Mouse (Mus musculus) lung, embryonic 14.5 days (tissue): ENCODE data around the gene Cd81. TPM values are rescaled to one million over a fixed set of nuclear protein-coding genes. Genes with fewer than 3 reads are reported as not detected.

Experiments used
- ATAC-seq: fragments of 200-750 bp; cut with Nextera tagmentation; 2 replicates; pipeline ENCODE4 v1.8.0; 2017; ENCODE audit warnings: mild to moderate bottlenecking, moderate TSS enrichment, moderate library complexity; ENCODE audit not compliant: insufficient read depth
- DNase-seq: peaks from one replicate; pipeline ENCODE4 v3.0.0-alpha.2; 2015
- H3K27ac ChIP-seq: fragments of 300-500 bp; sonication (generic); 2 replicates; pipeline ENCODE4 v1.5.1; 2014; ENCODE audit warnings: low read depth, mild to moderate bottlenecking, moderate library complexity
- H3K27me3 ChIP-seq: fragments of 300-500 bp; sonication (generic); 2 replicates; pipeline ENCODE4 v1.6.1; 2014; ENCODE audit warnings: low read length, control low read depth; ENCODE audit not compliant: insufficient read depth
- H3K36me3 ChIP-seq: fragments of 300-500 bp; sonication (generic); 2 replicates; pipeline ENCODE4 v1.6.1; 2014; ENCODE audit warnings: control low read depth; ENCODE audit not compliant: insufficient read depth
- H3K4me1 ChIP-seq: fragments of 300-500 bp; sonication (generic); 2 replicates; pipeline ENCODE4 v1.6.1; 2014; ENCODE audit warnings: antibody characterized with exemption, control low read depth; ENCODE audit not compliant: insufficient read depth
- H3K4me2 ChIP-seq: fragments of 300-500 bp; sonication (generic); 2 replicates; pipeline ENCODE4 v1.6.1; 2014; ENCODE audit warnings: mild to moderate bottlenecking
- H3K4me3 ChIP-seq: fragments of 300-500 bp; sonication (generic); 2 replicates; pipeline ENCODE4 v1.5.1; 2014; ENCODE audit warnings: low read depth, low read length
- H3K9ac ChIP-seq: fragments of 300-500 bp; sonication (generic); 2 replicates; pipeline ENCODE4 v1.6.1; 2014
- H3K9me3 ChIP-seq: fragments of 300-500 bp; sonication (generic); 2 replicates; pipeline ENCODE4 v1.6.1; 2016; ENCODE audit warnings: low read depth, low read length, control low read depth
- CTCF ChIP-seq: IDR thresholded peaks from 2 replicates; pipeline ENCODE4 v1.5.1; 2016; ENCODE audit warnings: antibody characterized with exemption, low read depth
- WGBS: fragments of 180-500 bp; shearing (Covaris S2); extraction: QIAGEN DNeasy Blood & Tissue Kit; methylation state at CpG from one replicate; pipeline ENCODE4 v1.1.7; 2014; 5-methylcytosine and 5-hydroxymethylcytosine counted together
- polyA plus RNA-seq: library from polyadenylated mRNA; unstranded; fragments of >200 nt; fragmentation: Nextera tagmentation; extraction: Ambion mirVana; gene quantifications from 2 replicates; pipeline ENCODE4 v1.2.1, GENCODE M21; 2014

Gene Cd81
- polyA plus RNA-seq, 1 experiment from 2014 or later, result 667 TPM

DNA sequence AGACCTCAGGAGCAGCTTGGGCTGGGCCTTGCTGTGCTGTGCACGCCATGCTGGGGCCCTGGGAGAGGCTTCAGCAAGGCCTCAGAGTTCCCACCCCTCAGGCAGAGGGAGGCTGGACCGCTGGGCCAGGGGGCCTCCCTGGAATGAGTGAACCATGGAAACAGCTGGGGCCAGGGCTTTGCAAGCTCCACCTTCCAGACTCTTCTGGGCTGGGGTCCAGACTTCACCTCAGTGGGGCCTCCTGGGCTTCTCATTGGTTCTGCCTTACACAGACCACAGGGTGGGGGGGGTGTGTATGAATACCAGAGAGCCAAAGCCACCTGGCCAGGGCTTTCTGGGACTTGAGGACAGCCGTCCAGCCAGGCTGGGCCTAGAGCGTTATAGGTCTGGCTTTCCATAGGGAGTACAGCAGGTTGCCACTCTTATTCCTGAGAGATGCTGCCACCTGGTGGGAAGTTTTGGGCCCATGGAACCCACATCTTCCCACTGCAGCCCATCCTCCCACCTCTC is 34.6 kb downstream of the Cd81 start:
- H3K36me3 ChIP-seq, result no peaks in the 10 kb centered on the region
- ATAC-seq, result peak; percentile 90
- H3K4me2 ChIP-seq, result peak overlapping the region; percentile 40
- H3K27ac ChIP-seq, result peak overlapping the region; percentile 69
- 30% methylated on average over 4 of the region's 4 CpGs for WGBS
- no peak overlapping the region for H3K9ac ChIP-seq
- no peaks in the 10 kb centered on the region for H3K27me3 ChIP-seq
- H3K9me3 ChIP-seq, result no peaks in the 10 kb centered on the region
- peak overlapping the region; percentile 10; the same call in 1 of the 2 replicates for H3K4me3 ChIP-seq
- H3K4me1 ChIP-seq, result no peaks in the 10 kb centered on the region
- peak; percentile 77 for TF ChIP-seq CTCF
- peak; percentile 83 for DNase-seq

DNA sequence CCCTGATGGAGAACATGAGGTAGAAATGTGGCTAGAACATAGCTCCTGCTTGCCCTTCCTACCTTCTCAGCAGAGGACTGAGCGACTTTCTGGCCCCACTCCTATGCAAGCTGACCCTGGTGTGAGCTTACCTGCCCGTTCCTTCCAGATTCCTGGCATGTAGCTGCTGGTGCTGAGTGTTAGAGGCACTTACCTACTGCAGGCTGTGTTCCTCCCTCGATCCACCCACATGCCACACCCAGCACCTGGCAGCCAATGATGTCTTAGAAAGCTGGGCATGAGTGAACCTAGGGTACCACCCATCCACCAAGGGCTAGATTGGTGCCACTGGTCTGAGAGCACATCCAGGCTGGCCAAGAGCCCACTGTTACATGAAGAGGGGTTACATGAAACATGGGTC is 41.3 kb downstream of the Cd81 start:
- TF ChIP-seq CTCF, result no peak
- WGBS, result 60% methylated on average over 3 of the region's 3 CpGs
- Histone ChIP-seq H3K9ac (no peak overlapping the region), H3K27me3 (no peaks in the 10 kb centered on the region), H3K36me3 (no peaks in the 10 kb centered on the region), H3K4me3 (no peak overlapping the region), H3K4me1 (no peaks in the 10 kb centered on the region), H3K27ac (no peak overlapping the region), H3K4me2 (no peak overlapping the region), H3K9me3 (no peaks in the 10 kb centered on the region)
- ATAC-seq (no peak), DNase-seq (no peak)

DNA sequence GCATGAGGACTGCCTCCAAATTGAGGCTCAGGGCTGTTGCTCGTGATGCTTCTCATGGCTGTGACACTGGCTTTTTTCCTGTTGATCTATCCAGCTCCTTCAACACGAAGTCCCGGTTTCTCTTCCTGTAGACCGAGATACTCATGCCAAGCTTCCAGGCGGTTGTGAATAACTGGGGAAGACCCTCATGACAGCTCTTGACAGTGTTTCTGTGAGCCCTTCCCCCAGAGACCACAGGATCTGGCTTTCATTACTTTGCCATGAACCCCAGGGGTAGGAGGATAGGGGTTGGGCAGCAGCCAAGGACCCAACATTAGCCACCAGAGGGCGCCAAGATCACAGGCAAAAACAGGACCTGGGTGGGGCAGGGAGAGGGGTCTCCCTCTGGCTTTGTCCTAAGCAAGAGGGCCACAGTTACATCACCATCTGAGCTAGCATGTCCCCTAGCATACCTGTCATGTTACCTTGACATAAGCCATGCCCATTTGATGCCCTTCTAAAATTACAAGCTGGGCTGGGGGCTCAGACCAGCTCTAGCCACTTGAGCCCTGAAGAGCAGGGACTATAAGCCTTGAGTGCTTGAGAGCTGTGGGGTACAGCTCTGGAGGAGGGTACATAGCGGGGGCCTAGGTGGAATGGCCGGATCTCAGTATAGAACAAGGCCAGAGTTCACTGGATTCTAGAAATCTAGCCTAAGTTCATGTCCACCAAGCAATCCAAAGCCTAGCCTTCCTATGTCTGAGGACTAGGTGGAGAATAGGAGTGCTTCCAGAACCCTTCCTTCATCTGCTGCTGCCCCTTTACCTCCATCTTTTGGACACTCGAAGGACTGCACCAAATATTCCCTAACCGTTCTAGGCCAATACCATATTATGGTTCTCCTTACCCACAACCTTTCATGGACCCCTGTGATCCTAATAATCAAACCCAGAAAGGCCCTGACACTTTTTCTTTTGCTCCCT is 42.3 kb downstream of the Cd81 start, which contains the start of gene Trpm5:
Gene Trpm5 (minus strand): TSS at position 51 of the 962 bp plus-strand sequence.
- 36% methylated on average over 10 of the region's 10 CpGs for WGBS
- 0 out of 2 replicates have a peak, but pooled peaks have one; percentile 26 for ATAC-seq

GRCm38 (mm10) chr7:143095554-143095907 is 43.0 kb downstream of the Cd81 start:
- 29% methylated on average over 1 of the region's 1 CpGs for WGBS
- Histone ChIP-seq H3K9me3 (no peaks in the 10 kb centered on the region), H3K4me1 (no peaks in the 10 kb centered on the region), H3K9ac (no peak overlapping the region), H3K27me3 (no peaks in the 10 kb centered on the region), H3K27ac (no peak overlapping the region), H3K4me3 (no peak overlapping the region), H3K4me2 (no peak overlapping the region), H3K36me3 (no peaks in the 10 kb centered on the region)
- DNase-seq, result no peak
- TF ChIP-seq CTCF, result no peak
- ATAC-seq, result no peak

More for the DNA sequence above, 42.3 kb downstream of the Cd81 start, which contains the start of gene Trpm5:
- Histone ChIP-seq H3K9ac (no peak within 1 kb of the TSS), H3K9me3 (no peaks in the 10 kb centered on the region), H3K4me1 (no peaks in the 10 kb centered on the region), H3K36me3 (no peaks in the 10 kb centered on the region), H3K4me2 (no peak within 1 kb of the TSS), H3K27me3 (no peaks in the 10 kb centered on the region), H3K4me3 (no peak within 1 kb of the TSS), H3K27ac (no peak within 1 kb of the TSS)
- peak; percentile 77 for DNase-seq
- TF ChIP-seq CTCF, result peak; percentile 90

DNA sequence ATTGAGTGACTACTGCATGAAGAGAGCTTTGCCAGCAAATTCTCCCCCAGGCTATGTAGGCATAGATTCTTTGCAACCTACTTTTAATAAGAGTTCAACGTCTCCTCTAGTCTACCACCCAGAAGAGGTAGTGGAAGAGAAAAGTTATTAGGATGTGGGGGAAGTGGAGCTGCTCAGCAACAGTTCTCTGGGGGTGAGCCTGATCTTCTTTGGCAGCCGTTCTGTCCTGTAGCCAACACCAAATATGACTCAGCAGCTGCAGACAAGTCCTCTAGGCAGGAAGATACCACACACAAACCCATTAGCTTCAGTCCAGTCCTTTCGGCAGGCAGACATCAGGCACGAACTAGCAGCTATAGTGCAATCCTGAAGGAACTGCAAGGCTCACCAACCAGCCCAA is 48.2 kb downstream of the Cd81 start:
- DNase-seq (peak; percentile 28), ATAC-seq (no peak)
- no peak overlapping the region for H3K4me2 ChIP-seq
- 46% methylated on average over 4 of the region's 4 CpGs for WGBS
- no peak overlapping the region for H3K4me3 ChIP-seq
- H3K9ac ChIP-seq, result no peak overlapping the region
- H3K27me3 ChIP-seq, result peaks cover 5% of the 10 kb centered on the region
- no peaks in the 10 kb centered on the region for H3K9me3 ChIP-seq
- H3K4me1 ChIP-seq, result no peaks in the 10 kb centered on the region; the same call in 1 of the 2 replicates
- no peak for TF ChIP-seq CTCF
- no peak overlapping the region for H3K27ac ChIP-seq
- H3K36me3 ChIP-seq, result no peaks in the 10 kb centered on the region

DNA sequence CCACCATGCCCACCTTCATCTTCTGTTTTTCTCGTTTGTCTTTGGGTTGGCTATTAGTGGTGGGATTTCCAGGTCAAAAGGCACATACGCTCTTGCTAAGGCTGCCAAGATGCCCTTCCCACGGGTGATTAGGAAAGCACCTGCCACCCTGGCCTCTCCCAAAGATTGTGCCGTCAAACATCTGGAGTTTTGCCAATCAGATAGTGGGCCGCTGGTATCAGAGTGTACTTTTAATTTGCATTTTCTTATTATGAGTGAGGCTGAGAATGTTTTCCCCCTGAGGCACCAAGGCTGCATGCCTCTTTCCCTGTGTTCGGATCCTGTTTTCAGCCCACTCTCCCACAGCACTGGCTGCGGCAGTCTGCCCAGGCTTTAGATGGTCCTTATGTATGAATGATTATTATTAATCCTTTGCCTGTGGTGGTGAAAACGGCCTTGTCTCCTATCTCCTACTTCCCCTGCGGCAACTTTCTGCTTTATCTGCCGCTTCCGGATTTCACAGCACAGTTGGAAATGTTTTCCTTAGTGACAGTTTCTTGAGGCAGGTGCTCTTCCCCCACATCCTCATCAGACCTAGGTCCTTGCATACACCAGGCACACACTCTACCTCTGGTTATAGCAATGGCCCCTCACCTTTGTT is 52.8 kb downstream of the Cd81 start:
- TF ChIP-seq CTCF, result no peak
- no peak for DNase-seq
- 53% methylated on average over 11 of the region's 11 CpGs for WGBS
- Histone ChIP-seq H3K9me3 (no peaks in the 10 kb centered on the region), H3K4me1 (peaks cover 6% of the 10 kb centered on the region; the same call in 1 of the 2 replicates), H3K4me2 (no peak overlapping the region), H3K9ac (no peak overlapping the region), H3K36me3 (no peaks in the 10 kb centered on the region), H3K4me3 (no peak overlapping the region), H3K27ac (no peak overlapping the region), H3K27me3 (peaks cover 37% of the 10 kb centered on the region)
- ATAC-seq, result no peak

GRCm38 (mm10) chr7:143106062-143106461 is 53.5 kb downstream of the Cd81 start, which contains the start of gene Kcnq1:
TSS of gene Kcnq1 (plus strand) at chr7:143106362.
- no peaks in the 10 kb centered on the region for H3K36me3 ChIP-seq
- H3K9ac ChIP-seq, result no peak within 1 kb of the TSS
- 69% methylated on average over 4 of the region's 4 CpGs for WGBS
- ATAC-seq (no peak), DNase-seq (no peak)
- no peak within 1 kb of the TSS for H3K27ac ChIP-seq
- peak within 1 kb of the TSS; percentile 43 for H3K4me3 ChIP-seq
- H3K4me1 ChIP-seq, result peaks cover 6% of the 10 kb centered on the region; the same call in 1 of the 2 replicates
- TF ChIP-seq CTCF, result no peak
- no peaks in the 10 kb centered on the region for H3K9me3 ChIP-seq
- H3K4me2 ChIP-seq, result peak within 1 kb of the TSS; percentile 74
- H3K27me3 ChIP-seq, result peaks cover 37% of the 10 kb centered on the region
